Mouse (Mus musculus): Measurements from ENCODE around the gene Card10.

Gene Card10

DNA sequence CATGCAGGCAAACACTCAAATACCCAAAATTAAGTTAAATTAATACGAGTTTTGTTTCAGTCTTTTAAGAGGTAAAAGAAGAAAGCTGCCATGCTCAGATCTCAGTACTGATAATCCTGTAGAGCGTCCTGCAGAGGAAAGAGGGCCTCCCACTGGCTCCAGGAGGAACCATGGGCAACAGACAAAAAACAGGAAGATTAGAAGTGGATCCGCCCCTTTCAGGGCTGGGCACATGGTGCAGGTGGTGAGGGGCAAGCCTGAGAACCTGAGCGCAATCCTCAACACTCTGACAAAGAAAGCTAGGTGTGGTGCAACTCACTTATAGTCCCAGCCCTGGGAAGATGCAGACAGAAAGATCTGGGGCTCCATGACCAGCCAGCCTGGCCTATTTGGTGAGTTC, 71.0 kb downstream of the Card10 start:
- no peak for DNase-seq

DNA sequence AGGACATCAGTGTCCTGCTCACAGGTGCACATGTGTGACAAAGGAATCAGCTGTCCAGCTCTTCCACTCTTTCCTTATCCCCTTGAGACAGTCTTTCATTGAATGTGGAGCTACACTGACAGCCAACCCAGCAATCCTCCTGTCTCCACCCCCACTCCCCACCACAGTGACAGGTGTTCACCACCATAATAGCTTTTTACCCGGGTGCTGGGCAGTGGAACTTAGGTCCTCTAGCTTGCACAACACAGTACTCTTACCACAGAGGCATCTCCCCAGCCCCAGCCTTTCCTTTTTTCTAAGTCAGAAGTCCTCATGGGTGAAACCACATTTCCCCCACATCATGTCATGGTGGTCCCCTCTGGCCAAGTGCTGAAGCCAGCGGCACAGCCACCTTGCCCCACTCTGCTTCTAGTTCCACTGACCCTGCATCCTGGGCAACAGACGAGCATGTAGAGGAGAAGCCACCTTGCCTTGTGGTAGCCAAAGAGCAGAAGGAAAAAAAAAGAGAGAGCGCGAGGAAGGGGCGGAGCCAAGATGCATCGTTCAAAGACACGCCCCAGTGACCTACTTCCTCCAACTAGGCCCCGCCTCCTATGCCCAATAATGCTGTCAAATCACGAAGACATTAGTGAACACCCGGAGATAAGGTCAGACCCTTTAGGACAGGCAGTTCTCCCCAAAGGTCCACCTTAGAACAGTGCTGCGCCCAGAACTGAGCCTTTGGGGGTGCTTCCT, 72.4 kb downstream of the Card10 start:
- DNase-seq = no peak

DNA sequence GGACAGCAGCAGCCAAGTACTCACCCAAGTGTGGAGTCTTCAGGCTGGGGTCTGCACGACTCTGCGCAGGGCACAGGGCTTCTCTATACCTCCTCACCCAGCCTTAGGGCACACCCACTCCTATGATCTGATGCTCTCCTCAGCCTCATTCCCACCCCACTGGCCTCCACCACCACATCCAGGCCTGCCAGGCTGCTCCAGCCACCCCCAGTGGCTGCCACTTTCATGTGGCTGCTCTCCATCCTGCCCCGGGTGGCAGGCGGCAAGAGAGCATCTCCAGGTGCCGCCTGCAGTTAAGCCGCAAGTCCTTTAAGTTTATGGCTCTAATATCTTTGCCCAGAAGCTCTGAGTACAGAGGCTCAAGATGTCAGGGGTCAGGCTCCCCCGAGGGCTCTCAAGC, 76.1 kb downstream of the Card10 start:
- DNase-seq = no peak

All from cerebellum, postnatal 10 days (tissue).